Mouse (Mus musculus): ENCODE measurements around the gene Tdgf1. TPM values are rescaled to one million over a fixed set of nuclear protein-coding genes. Genes with fewer than 3 reads are reported as not detected.

The Tdgf1 gene
- polyA plus RNA-seq, 1 experiment from 2014 or later, result 0.45 TPM

GRCm38 (mm10) chr9:110908631-110909016, 37.3 kb downstream of the Tdgf1 start:
- Histone ChIP-seq H3K9me3 (replicated peaks) (no peaks in the 10 kb centered on the region), H3K36me3 (no peaks in the 10 kb centered on the region), H3K4me3 (replicated peaks) (no peak overlapping the region), H3K27ac (replicated peaks) (no peak overlapping the region), H3K27me3 (no peaks in the 10 kb centered on the region), H3K4me1 (0 out of 2 replicates have a peak, but pooled peaks cover 4% of the 10 kb centered on the region), H3K9ac (no peak overlapping the region), H3K4me2 (replicated peaks) (no peak overlapping the region)
- WGBS, result 90% methylated on average over 3 of the region's 3 CpGs
- ATAC-seq (ENCODE audit: insufficient number of reproducible peaks, low FRiP score, low TSS enrichment, low read depth), result no peak

- no peaks in the 10 kb centered on the region for H3K9me3 ChIP-seq (replicated peaks)
- 0 out of 2 replicates have a peak, but pooled peaks cover 4% of the 10 kb centered on the region for H3K4me1 ChIP-seq
- no peaks in the 10 kb centered on the region for H3K27me3 ChIP-seq
- no peak overlapping the region for H3K27ac ChIP-seq (replicated peaks)
- no peak overlapping the region for H3K4me3 ChIP-seq (replicated peaks)
- no peak overlapping the region for H3K9ac ChIP-seq
- 77% methylated on average over 4 of the region's 4 CpGs for WGBS
- no peaks in the 10 kb centered on the region for H3K36me3 ChIP-seq
- ATAC-seq (ENCODE audit: insufficient number of reproducible peaks, low FRiP score, low TSS enrichment, low read depth), result no peak
- H3K4me2 ChIP-seq (replicated peaks), result no peak overlapping the region
These were observed 37.9 kb downstream of the Tdgf1 start for GRCm38 (mm10) chr9:110907838-110908630.

- no peak overlapping the region for H3K9ac ChIP-seq
- H3K9me3 ChIP-seq (replicated peaks), result no peaks in the 10 kb centered on the region
- 88% methylated on average over 11 of the region's 11 CpGs for WGBS
- H3K36me3 ChIP-seq, result no peaks in the 10 kb centered on the region
- H3K27me3 ChIP-seq, result no peaks in the 10 kb centered on the region
- no peak for ATAC-seq (ENCODE audit: insufficient number of reproducible peaks, low FRiP score, low TSS enrichment, low read depth)
- no peak overlapping the region for H3K4me2 ChIP-seq (replicated peaks)
- H3K4me3 ChIP-seq (replicated peaks), result no peak overlapping the region
- H3K27ac ChIP-seq (replicated peaks), result no peak overlapping the region
- 0 out of 2 replicates have a peak, but pooled peaks cover 4% of the 10 kb centered on the region for H3K4me1 ChIP-seq
These were observed 38.6 kb downstream of the Tdgf1 start for GRCm38 (mm10) chr9:110907201-110907837.

GRCm38 (mm10) chr9:110902271-110902670, 43.7 kb downstream of the Tdgf1 start:
- H3K4me3 ChIP-seq (replicated peaks), result no peak overlapping the region
- 61% methylated on average over 4 of the region's 4 CpGs for WGBS
- no peaks in the 10 kb centered on the region for H3K4me1 ChIP-seq
- H3K27me3 ChIP-seq, result no peaks in the 10 kb centered on the region
- no peak overlapping the region for H3K9ac ChIP-seq
- H3K36me3 ChIP-seq, result no peaks in the 10 kb centered on the region
- H3K4me2 ChIP-seq (replicated peaks), result no peak overlapping the region
- no peaks in the 10 kb centered on the region for H3K9me3 ChIP-seq (replicated peaks)
- no peak for ATAC-seq (ENCODE audit: insufficient number of reproducible peaks, low FRiP score, low TSS enrichment, low read depth)
- H3K27ac ChIP-seq (replicated peaks), result no peak overlapping the region

GRCm38 (mm10) chr9:110901204-110901603, 44.8 kb downstream of the Tdgf1 start:
- no peak for ATAC-seq (ENCODE audit: insufficient number of reproducible peaks, low FRiP score, low TSS enrichment, low read depth)
- H3K9me3 ChIP-seq (replicated peaks), result no peaks in the 10 kb centered on the region

GRCm38 (mm10) chr9:110899451-110900008, 46.4 kb downstream of the Tdgf1 start:
- no peaks in the 10 kb centered on the region for H3K9me3 ChIP-seq (replicated peaks)
- H3K27ac ChIP-seq (replicated peaks), result no peak overlapping the region
- peaks cover 7% of the 10 kb centered on the region; the same call in 1 of the 2 replicates for H3K4me1 ChIP-seq
- no peak overlapping the region for H3K9ac ChIP-seq
- ATAC-seq (ENCODE audit: insufficient number of reproducible peaks, low FRiP score, low TSS enrichment, low read depth), result no peak
- no peaks in the 10 kb centered on the region for H3K36me3 ChIP-seq
- no peak overlapping the region for H3K4me3 ChIP-seq (replicated peaks)
- H3K4me2 ChIP-seq (replicated peaks), result no peak overlapping the region
- 52% methylated on average over 10 of the region's 10 CpGs for WGBS
- H3K27me3 ChIP-seq, result no peaks in the 10 kb centered on the region

More at GRCm38 (mm10) chr9:110901204-110901603, 44.8 kb downstream of the Tdgf1 start:
- no peak overlapping the region for H3K9ac ChIP-seq
- H3K4me3 ChIP-seq (replicated peaks), result no peak overlapping the region
- H3K4me2 ChIP-seq (replicated peaks), result no peak overlapping the region
- no peak overlapping the region for H3K27ac ChIP-seq (replicated peaks)
- H3K4me1 ChIP-seq, result peaks cover 5% of the 10 kb centered on the region; the same call in 1 of the 2 replicates
- no peaks in the 10 kb centered on the region for H3K27me3 ChIP-seq
- H3K36me3 ChIP-seq, result no peaks in the 10 kb centered on the region
- 77% methylated on average over 6 of the region's 6 CpGs for WGBS

- H3K4me3 ChIP-seq (replicated peaks), result no peak overlapping the region
- no peak overlapping the region for H3K27ac ChIP-seq (replicated peaks)
- H3K9me3 ChIP-seq (replicated peaks), result no peaks in the 10 kb centered on the region
- 0 out of 2 replicates have a peak, but pooled peaks cover 4% of the 10 kb centered on the region for H3K36me3 ChIP-seq
- no peak overlapping the region for H3K9ac ChIP-seq
- peaks cover 7% of the 10 kb centered on the region; the same call in 1 of the 2 replicates for H3K4me1 ChIP-seq
- H3K4me2 ChIP-seq (replicated peaks), result no peak overlapping the region
- no peak for ATAC-seq (ENCODE audit: insufficient number of reproducible peaks, low FRiP score, low TSS enrichment, low read depth)
- 11% methylated on average over 6 of the region's 6 CpGs for WGBS
- H3K27me3 ChIP-seq, result no peaks in the 10 kb centered on the region
These were observed 49.4 kb downstream of the Tdgf1 start for GRCm38 (mm10) chr9:110896595-110896994.

GRCm38 (mm10) chr9:110895994-110896393, 50.0 kb downstream of the Tdgf1 start:
- Histone ChIP-seq H3K4me3 (replicated peaks) (no peak overlapping the region), H3K36me3 (0 out of 2 replicates have a peak, but pooled peaks cover 6% of the 10 kb centered on the region), H3K9me3 (replicated peaks) (no peaks in the 10 kb centered on the region), H3K27me3 (no peaks in the 10 kb centered on the region), H3K27ac (replicated peaks) (no peak overlapping the region), H3K4me1 (peaks cover 7% of the 10 kb centered on the region; the same call in 1 of the 2 replicates), H3K9ac (no peak overlapping the region), H3K4me2 (replicated peaks) (no peak overlapping the region)
- 31% methylated on average over 7 of the region's 7 CpGs for WGBS
- no peak for ATAC-seq (ENCODE audit: insufficient number of reproducible peaks, low FRiP score, low TSS enrichment, low read depth)

GRCm38 (mm10) chr9:110895507-110895906, 50.5 kb downstream of the Tdgf1 start:
- Histone ChIP-seq H3K9me3 (replicated peaks) (no peaks in the 10 kb centered on the region), H3K4me3 (replicated peaks) (no peak overlapping the region), H3K4me1 (peaks cover 7% of the 10 kb centered on the region; the same call in 1 of the 2 replicates), H3K36me3 (0 out of 2 replicates have a peak, but pooled peaks cover 8% of the 10 kb centered on the region), H3K9ac (no peak overlapping the region), H3K27me3 (no peaks in the 10 kb centered on the region), H3K27ac (replicated peaks) (no peak overlapping the region), H3K4me2 (replicated peaks) (no peak overlapping the region)
- 61% methylated on average over 5 of the region's 5 CpGs for WGBS
- ATAC-seq (ENCODE audit: insufficient number of reproducible peaks, low FRiP score, low TSS enrichment, low read depth), result no peak

GRCm38 (mm10) chr9:110893429-110893828, 52.5 kb downstream of the Tdgf1 start:
- Histone ChIP-seq H3K4me2 (replicated peaks) (no peak overlapping the region), H3K4me3 (replicated peaks) (no peak overlapping the region), H3K4me1 (peaks cover 11% of the 10 kb centered on the region), H3K27ac (replicated peaks) (no peak overlapping the region), H3K27me3 (no peaks in the 10 kb centered on the region), H3K36me3 (peaks cover 8% of the 10 kb centered on the region; the same call in 1 of the 2 replicates), H3K9ac (no peak overlapping the region), H3K9me3 (replicated peaks) (no peaks in the 10 kb centered on the region)
- no peak for ATAC-seq (ENCODE audit: insufficient number of reproducible peaks, low FRiP score, low TSS enrichment, low read depth)
- WGBS, result 58% methylated on average over 10 of the region's 10 CpGs

- no peak overlapping the region for H3K9ac ChIP-seq
- H3K4me3 ChIP-seq (replicated peaks), result no peak overlapping the region
- WGBS, result 83% methylated on average over 3 of the region's 3 CpGs
- ATAC-seq (ENCODE audit: insufficient number of reproducible peaks, low FRiP score, low TSS enrichment, low read depth), result no peak
- peaks cover 8% of the 10 kb centered on the region; the same call in 1 of the 2 replicates for H3K36me3 ChIP-seq
- no peaks in the 10 kb centered on the region for H3K9me3 ChIP-seq (replicated peaks)
- H3K4me2 ChIP-seq (replicated peaks), result no peak overlapping the region
- no peaks in the 10 kb centered on the region for H3K27me3 ChIP-seq
- H3K4me1 ChIP-seq, result peaks cover 11% of the 10 kb centered on the region
- no peak overlapping the region for H3K27ac ChIP-seq (replicated peaks)
These were observed 53.4 kb downstream of the Tdgf1 start for GRCm38 (mm10) chr9:110892552-110892951.

Measured in embryonic facial prominence, embryonic 15.5 days (tissue).